In the genomic region with DNA sequence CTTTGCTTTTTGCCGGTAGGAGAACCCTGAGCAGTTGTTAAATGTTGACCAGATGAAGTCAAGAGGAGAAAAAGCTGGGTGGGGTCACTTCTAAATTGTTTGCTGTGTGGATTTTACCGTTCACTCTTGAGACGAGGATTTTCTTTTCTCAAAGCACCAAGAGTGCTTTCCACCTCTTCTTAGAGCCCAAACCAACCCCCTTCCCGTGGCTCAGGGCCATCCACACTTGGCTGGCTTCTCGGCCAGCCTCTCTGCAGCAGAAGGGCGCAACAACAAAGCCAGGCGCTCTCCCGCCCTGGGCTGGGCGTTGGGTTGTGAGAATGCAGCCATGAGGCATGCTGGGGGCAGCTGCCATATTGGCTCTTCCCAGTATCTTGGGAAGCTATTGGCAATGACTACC, we compare ENCODE assay signal across 12 mouse cellular contexts.
DNase-seq lines count a peak whose midpoint lies in the region; ATAC-seq and TF ChIP-seq lines count a peak whose summit lies in the region.
"Had no signal": no experiment of that assay in that cellular context is flagged by ENCODE, and none has a peak within 500 bp of the region (broad histone marks: within the 10 kb centered on the region; RNA-seq: fewer than 3 reads in every experiment).

No protein-coding gene starts in this region.

- no peak for TF ChIP-seq CTCF in hindbrain, postnatal 0 days (IDR thresholded peaks at IDR 0.05; ENCODE audit: low read depth)

- H3K4me3 ChIP-seq in hindbrain, postnatal 0 days (ENCODE audit: low read length): no peak overlapping the region
- no peak overlapping the region for H3K4me3 ChIP-seq in hindbrain, embryonic 14.5 days (replicated peaks; ENCODE audit: low read length)
- no peak overlapping the region for H3K4me3 ChIP-seq in kidney, embryonic 15.5 days (replicated peaks)
- no peak overlapping the region for H3K4me3 ChIP-seq in kidney, embryonic 14.5 days (ENCODE audit: low read length)
- H3K4me3 ChIP-seq: embryonic facial prominence, embryonic 12.5 days; hindbrain, embryonic 13.5 days; midbrain, embryonic 12.5 days had no signal

- H3K9ac ChIP-seq in hindbrain, postnatal 0 days (replicated peaks; ENCODE audit: low read length): no peak overlapping the region
- H3K9ac ChIP-seq in hindbrain, embryonic 14.5 days: no peak overlapping the region
- H3K9ac ChIP-seq in kidney, embryonic 15.5 days: no peak overlapping the region
- H3K9ac ChIP-seq in kidney, embryonic 14.5 days (ENCODE audit: low read depth, low read length): no peak overlapping the region
- H3K9ac ChIP-seq: embryonic facial prominence, embryonic 12.5 days; hindbrain, embryonic 13.5 days; midbrain, embryonic 12.5 days had no signal

- DNase-seq in adrenal gland, postnatal 14 days: peak; percentile 51
- no peak for DNase-seq in adrenal gland, postnatal 4 days (ENCODE audit: low spot score in 2 of 2)
- DNase-seq in hindbrain, postnatal 0 days (ENCODE audit: low spot score): peak; percentile 82
- no peak for DNase-seq in hindbrain, embryonic 14.5 days (ENCODE audit: low spot score)
- peak; percentile 73 for DNase-seq in cerebellum, adult 9-11 months
- peak; percentile 76 for DNase-seq in lung, postnatal 10 days
- DNase-seq: kidney, postnatal 36 days had no signal

- H3K36me3 ChIP-seq in hindbrain, postnatal 0 days (ENCODE audit: insufficient read depth, low read length): no peaks in the 10 kb centered on the region
- H3K36me3 ChIP-seq in hindbrain, embryonic 14.5 days (replicated peaks; ENCODE audit: control insufficient read depth, insufficient read depth): no peaks in the 10 kb centered on the region
- no peaks in the 10 kb centered on the region for H3K36me3 ChIP-seq in kidney, embryonic 15.5 days
- no peaks in the 10 kb centered on the region for H3K36me3 ChIP-seq in kidney, embryonic 14.5 days (ENCODE audit: control insufficient read depth, insufficient read depth, low read length)
- H3K36me3 ChIP-seq: embryonic facial prominence, embryonic 12.5 days; hindbrain, embryonic 13.5 days; midbrain, embryonic 12.5 days had no signal

- peaks cover 42% of the 10 kb centered on the region for H3K4me1 ChIP-seq in hindbrain, postnatal 0 days (ENCODE audit: insufficient read depth, low read length)
- H3K4me1 ChIP-seq in hindbrain, embryonic 14.5 days (replicated peaks; ENCODE audit: control insufficient read depth, insufficient read depth, low read length): peaks cover 49% of the 10 kb centered on the region
- H3K4me1 ChIP-seq in kidney, embryonic 15.5 days: peaks cover 53% of the 10 kb centered on the region
- peaks cover 41% of the 10 kb centered on the region for H3K4me1 ChIP-seq in kidney, embryonic 14.5 days (ENCODE audit: control insufficient read depth, insufficient read depth, low read length)

- peak; percentile 73 for ATAC-seq in hindbrain, postnatal 0 days
- no peak for ATAC-seq in hindbrain, embryonic 14.5 days (ENCODE audit: low FRiP score)
- ATAC-seq in kidney, embryonic 15.5 days (replicated peaks; ENCODE audit: low FRiP score): no peak
- ATAC-seq in kidney, embryonic 14.5 days (ENCODE audit: low FRiP score, low TSS enrichment): no peak

- H3K4me2 ChIP-seq in hindbrain, postnatal 0 days (ENCODE audit: low read depth, low read length): no peak overlapping the region
- no peak overlapping the region for H3K4me2 ChIP-seq in hindbrain, embryonic 14.5 days (replicated peaks)
- H3K4me2 ChIP-seq in kidney, embryonic 15.5 days: no peak overlapping the region
- no peak overlapping the region for H3K4me2 ChIP-seq in kidney, embryonic 14.5 days (replicated peaks; ENCODE audit: low read depth, low read length)
- H3K4me2 ChIP-seq: embryonic facial prominence, embryonic 12.5 days; hindbrain, embryonic 13.5 days; midbrain, embryonic 12.5 days had no signal

- H3K9me3 ChIP-seq in hindbrain, postnatal 0 days (ENCODE audit: low read length): no peaks in the 10 kb centered on the region
- no peaks in the 10 kb centered on the region for H3K9me3 ChIP-seq in hindbrain, embryonic 14.5 days (ENCODE audit: control insufficient read depth, low read length)
- H3K9me3 ChIP-seq in kidney, embryonic 15.5 days (replicated peaks): no peaks in the 10 kb centered on the region
- H3K9me3 ChIP-seq in kidney, embryonic 14.5 days (ENCODE audit: control insufficient read depth, low read length): no peaks in the 10 kb centered on the region
- H3K9me3 ChIP-seq: embryonic facial prominence, embryonic 12.5 days; hindbrain, embryonic 13.5 days; midbrain, embryonic 12.5 days had no signal

- no peaks in the 10 kb centered on the region for H3K27me3 ChIP-seq in hindbrain, postnatal 0 days (ENCODE audit: insufficient read depth, low read length)
- H3K27me3 ChIP-seq in hindbrain, embryonic 14.5 days (ENCODE audit: control insufficient read depth, insufficient read depth, low read length): no peaks in the 10 kb centered on the region
- H3K27me3 ChIP-seq in kidney, embryonic 15.5 days: no peaks in the 10 kb centered on the region
- H3K27me3 ChIP-seq in kidney, embryonic 14.5 days (ENCODE audit: control insufficient read depth, insufficient read depth, low read length): no peaks in the 10 kb centered on the region
- H3K27me3 ChIP-seq: embryonic facial prominence, embryonic 12.5 days; hindbrain, embryonic 13.5 days; midbrain, embryonic 12.5 days had no signal

- peak overlapping the region; percentile 38; the same call in 1 of the 2 replicates for H3K27ac ChIP-seq in hindbrain, postnatal 0 days
- no peak overlapping the region for H3K27ac ChIP-seq in hindbrain, embryonic 14.5 days
- H3K27ac ChIP-seq in kidney, embryonic 15.5 days: no peak overlapping the region
- H3K27ac ChIP-seq in kidney, embryonic 14.5 days (ENCODE audit: low read depth, low read length): no peak overlapping the region
- H3K27ac ChIP-seq: embryonic facial prominence, embryonic 12.5 days; hindbrain, embryonic 13.5 days; midbrain, embryonic 12.5 days had no signal

- WGBS in hindbrain, postnatal 0 days: 42% methylated on average over 9 of the region's 9 CpGs
- WGBS in hindbrain, embryonic 14.5 days: 71% methylated on average over 9 of the region's 9 CpGs
- WGBS in kidney, embryonic 15.5 days: 84% methylated on average over 9 of the region's 9 CpGs
- WGBS in kidney, embryonic 14.5 days: 85% methylated on average over 9 of the region's 9 CpGs

Comparison
In these comparisons a context has a peak if more than half of its experiments do, and no peak if none do; other contexts are left out.
1. DNase-seq: peak in adrenal gland, postnatal 14 days (single experiment), hindbrain, postnatal 0 days (single experiment), cerebellum, adult 9-11 months (single experiment) and lung, postnatal 10 days (single experiment); none in adrenal gland, postnatal 4 days (0 of 2) and hindbrain, embryonic 14.5 days (single experiment).